Mouse (Mus musculus): ENCODE measurements around the gene Nudcd2.
"Not testable (repeated sequence)": the region's sequence is repeated elsewhere in the genome, so short reads cannot be mapped to it uniquely, and the experiment has no call there.

Nudcd2 gene

DNA sequence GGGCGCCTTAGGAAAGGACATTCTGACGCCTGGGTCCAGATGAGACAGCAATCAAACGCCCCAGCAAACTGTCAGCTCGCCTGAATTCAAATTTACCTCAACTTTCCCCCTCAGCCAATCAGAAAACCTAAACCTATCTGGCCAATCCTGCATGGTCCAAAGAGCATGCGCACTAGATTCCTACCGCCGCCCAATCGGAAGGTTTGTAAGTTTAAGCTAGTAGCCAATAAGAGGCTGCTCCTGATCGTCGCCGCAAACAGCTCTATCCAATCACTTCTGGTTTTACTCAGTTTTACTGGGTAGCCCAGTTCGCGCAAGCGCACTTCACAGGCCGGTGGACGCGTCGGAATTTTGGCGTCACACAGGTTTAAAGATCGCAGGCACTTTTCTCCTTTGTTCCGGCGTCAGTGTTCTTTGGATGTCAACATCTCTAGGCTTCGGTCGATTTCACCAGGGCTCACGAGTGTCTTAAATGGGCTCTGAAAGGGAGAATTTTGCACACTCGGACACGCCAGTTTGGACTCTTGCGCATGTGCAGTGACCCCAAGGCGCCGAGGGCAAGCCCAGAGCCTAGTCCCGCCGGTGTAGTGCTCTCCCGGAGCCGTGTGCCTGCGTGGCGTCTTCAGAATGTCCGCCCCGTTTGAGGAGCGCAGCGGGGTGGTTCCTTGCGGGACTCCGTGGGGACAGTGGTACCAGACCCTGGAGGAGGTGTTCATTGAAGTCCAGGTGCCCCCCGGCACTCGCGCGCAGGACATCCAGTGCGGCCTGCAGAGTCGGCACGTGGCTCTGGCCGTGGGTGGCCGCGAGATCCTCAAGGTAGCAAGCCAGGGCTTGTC is at the start of gene Nudcd2, which contains the start of gene Hmmr:
Gene Nudcd2 (plus strand): TSS at position 329 of the 836 bp plus-strand sequence.
Gene Hmmr (minus strand): TSS at position 84 of the 836 bp plus-strand sequence.
- DNase-seq (ENCODE audit: low spot score): peak; percentile 95

DNA sequence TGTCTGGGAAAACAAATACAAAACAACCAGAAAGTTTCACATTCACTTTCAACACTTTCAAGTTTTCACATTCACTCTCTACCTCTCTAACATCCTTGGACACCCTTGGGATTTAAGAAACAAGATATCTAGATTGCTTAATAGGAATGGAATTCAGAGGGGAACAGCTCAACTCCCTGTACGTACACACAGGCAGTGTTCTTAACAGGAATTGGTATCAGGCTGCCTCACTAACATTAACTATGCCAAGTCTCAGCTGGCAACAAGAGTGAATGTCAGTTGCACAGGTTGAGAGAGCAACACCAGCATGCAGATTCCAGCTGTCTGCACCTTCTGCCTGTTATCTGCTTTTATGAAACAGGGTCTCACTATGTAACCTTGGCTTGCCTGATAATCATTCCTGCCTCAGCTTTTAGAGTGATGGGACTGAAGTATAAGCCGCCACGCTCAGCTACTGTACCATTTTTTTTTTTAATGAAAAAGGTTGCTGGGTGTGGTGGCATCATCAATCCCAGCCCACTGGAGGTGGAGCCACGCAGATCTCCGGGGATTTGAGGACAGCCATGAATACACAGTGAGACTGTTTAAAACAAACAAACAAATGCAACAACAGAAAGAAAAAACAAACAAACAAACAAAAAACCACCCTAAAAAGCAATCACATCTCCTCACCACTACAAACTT is 42.9 kb upstream of the Nudcd2 start:
- DNase-seq (ENCODE audit: low spot score): no peak

GRCm38 (mm10) chr11:40692101-40692509 is 41.4 kb upstream of the Nudcd2 start:
- no peak for DNase-seq (ENCODE audit: low spot score)

DNA sequence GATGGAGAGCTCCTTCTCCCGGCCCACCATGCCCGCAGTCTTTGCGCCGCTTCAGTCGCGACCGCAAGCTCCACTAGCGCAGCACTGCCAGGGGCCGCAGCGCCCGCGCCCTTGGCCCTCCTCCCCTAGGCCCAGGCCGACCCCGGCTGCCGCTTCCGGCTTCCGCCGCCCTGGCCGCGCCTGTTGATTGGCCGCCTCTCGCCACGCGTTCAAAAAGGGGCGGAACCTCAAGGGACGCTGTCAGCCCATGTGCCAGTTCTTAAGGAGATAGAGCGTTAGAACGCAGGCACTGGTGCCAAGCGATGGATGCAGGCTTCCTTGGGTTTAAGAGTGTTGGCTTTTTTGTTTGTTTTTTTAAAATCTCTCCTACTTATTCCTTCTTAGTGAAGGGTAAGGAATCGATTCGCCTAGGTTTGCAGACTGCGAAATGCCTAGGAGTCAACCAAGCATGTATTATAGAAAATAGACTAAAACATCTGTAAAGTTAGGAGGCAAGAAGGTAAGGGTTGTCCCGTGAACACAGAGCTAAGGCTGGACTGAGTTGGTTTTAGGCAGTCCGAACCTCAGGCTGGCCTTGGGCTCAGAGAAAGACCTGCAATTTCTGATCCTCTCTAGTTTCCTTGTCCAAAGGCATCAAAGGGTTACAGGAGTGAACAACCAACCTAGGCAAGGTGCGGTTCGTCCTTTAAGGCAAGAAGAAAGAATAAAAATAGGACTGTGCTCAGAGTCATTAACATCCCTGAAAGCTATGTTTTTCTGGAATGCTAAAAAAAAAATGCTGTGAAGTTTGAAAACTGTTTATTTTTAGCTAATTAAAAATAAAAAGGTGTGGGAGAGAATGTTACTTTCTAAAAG is 40.7 kb upstream of the Nudcd2 start:
- DNase-seq (ENCODE audit: low spot score): peak; percentile 94

DNA sequence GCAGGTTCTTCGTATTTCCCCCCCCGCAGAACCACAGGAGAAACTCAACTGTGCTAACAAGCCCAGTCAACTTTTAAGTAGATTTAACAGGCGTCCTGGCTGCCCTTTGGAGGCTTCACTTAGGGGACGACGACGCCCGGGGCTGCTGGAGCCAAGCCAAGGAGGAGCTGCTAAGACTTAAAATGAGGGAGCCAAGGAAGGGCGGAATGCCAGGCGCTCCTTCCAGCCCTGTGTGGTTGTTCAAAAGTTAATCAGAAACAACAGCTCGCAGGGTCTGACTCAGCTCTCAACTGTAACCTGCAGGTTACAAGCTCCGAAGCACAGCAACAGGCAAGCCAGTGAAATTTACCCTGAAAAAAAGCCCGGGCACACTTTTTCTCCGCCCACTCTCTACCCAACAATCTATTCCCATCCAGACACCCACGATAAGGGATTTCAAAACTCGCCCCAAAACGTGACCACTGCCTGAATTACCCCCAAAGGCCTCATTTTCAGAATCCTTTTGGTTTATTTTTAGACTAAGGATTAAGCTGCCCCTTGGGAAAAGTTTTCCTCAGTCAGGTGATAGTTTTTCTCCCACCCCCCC is 40.0 kb upstream of the Nudcd2 start:
- DNase-seq (ENCODE audit: low spot score): peak; percentile 74

GRCm38 (mm10) chr11:40694311-40695087 is 39.0 kb upstream of the Nudcd2 start:
- DNase-seq (ENCODE audit: low spot score): peak; percentile 70

DNA sequence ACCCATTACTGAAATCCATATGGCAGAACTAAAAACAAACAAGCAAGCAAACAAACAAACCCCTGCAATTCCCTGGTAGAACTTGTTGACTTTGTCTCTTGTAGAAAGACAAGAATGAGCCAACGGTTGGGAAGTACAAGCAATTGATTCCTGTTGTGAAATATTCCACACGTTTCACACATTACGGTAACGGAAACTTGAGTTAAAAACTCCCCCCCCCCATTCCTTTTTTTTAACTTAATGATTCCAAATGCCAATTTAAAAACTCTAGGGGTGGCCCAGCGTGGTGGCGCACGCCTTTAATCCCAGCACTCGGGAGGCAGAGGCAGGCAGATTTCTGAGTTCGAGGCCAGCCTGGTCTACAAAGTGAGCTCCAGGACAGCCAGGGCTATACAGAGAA is 38.4 kb upstream of the Nudcd2 start, which contains the start of gene Mat2b:
Gene Mat2b (minus strand): TSS at position 101 of the 400 bp plus-strand sequence.
- DNase-seq (ENCODE audit: low spot score): no peak

DNA sequence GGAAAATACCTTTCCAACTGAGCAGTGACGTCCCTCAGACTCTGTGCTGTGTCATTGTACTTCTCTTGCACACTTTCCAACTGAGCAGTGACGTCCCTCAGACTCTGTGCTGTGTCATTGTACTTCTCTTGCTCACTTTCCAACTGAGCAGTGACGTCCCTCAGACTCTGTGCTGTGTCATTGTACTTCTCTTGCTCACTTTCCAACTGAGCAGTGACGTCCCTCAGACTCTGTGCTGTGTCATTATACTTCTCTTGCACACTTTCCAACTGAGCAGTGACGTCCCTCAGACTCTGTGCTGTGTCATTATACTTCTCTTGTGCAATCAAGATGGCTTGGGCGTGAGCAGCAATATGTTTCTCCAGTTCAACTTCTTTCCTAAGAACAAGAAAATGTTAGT is 23.6 kb upstream of the Nudcd2 start:
- not testable (repeated sequence) for DNase-seq (ENCODE audit: low spot score)

- no peak for DNase-seq (ENCODE audit: low spot score)
Observed at GRCm38 (mm10) chr11:40713858-40714257, 19.6 kb upstream of the Nudcd2 start.

DNA sequence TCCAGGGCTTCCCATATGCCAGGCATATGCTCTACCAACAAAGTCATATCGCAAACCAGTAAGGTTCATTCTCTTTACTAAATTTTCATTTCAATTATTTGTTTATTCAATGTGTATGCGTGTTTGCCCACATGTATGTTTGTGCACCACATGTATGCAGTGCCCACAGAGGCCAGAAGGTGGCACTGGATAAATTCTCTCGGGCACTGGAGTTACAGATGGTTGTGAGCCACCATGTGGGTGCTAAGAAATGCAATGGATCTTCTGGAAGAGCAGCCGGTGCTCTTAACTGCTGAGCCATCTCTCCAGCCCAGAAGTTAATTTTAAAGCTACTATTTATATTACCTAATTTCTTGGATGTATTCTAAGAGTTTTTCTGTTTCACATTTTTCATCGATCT is 17.9 kb upstream of the Nudcd2 start:
- DNase-seq (ENCODE audit: low spot score): no peak

GRCm38 (mm10) chr11:40718324-40718723 is 15.1 kb upstream of the Nudcd2 start:
- no peak for DNase-seq (ENCODE audit: low spot score)

GRCm38 (mm10) chr11:40732997-40733338 is 499 bp upstream of the Nudcd2 start:
- no peak for DNase-seq (ENCODE audit: low spot score)

DNA sequence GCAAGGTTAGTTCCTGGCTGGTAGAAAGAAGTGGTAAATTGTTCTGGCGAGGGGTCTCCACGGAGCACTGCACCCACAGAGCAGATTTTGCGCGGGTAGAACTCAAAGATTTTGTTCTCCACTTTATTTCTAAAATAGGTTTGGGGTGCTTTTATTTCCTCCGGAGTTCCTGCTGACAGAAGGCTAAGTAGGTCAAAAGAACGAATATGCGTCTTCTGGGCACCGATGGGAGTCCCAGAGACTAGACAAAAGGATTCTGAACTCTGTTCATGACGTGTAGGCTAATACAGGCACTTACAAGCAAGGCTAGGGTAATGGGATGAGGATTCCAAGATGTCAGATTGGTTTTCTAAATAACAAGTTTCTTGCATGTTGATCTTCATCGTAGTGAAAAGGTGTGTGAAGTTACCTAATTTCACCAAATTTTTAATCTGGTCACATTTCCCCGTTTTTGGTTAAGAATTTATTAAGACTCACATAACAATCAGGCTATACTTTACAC is 835 bp downstream of the Nudcd2 start:
- no peak for DNase-seq (ENCODE audit: low spot score)

- DNase-seq (ENCODE audit: low spot score): no peak
Observed at GRCm38 (mm10) chr11:40737369-40737768, 3.9 kb downstream of the Nudcd2 start.

DNA sequence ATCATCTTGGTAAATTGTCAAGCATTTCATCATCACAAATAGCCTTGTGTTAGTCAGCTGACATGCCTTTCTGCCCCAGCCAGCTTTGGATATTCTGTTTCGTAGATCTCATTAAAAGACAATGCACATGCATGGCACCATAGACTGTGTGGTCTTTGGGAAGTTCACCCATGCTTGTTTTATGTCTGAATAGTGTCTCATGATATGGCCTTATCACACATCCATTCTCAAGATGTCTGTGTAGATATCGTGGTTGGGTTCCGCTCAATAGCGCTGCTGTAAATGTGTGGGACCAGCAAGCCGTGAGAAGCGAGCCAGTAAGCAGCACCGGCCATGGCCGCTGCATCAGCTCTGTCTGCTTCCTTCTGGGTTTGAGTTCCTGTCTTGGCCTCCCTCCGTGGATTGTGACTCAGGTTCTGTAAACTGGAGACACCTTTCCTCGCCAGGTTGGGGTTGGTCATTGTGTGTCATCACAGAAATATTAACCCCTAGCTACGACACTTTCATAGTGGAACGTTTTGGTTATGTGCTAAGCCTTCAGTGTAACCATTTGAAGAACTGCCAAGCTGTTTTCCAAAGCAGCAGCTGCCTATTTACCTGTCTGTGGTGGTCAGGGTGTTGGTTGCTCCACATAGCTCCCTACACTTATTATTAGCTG is 8.3 kb downstream of the Nudcd2 start:
- DNase-seq (ENCODE audit: low spot score): no peak

GRCm38 (mm10) chr11:40744348-40744747 is 10.9 kb downstream of the Nudcd2 start:
- DNase-seq (ENCODE audit: low spot score): no peak

DNA sequence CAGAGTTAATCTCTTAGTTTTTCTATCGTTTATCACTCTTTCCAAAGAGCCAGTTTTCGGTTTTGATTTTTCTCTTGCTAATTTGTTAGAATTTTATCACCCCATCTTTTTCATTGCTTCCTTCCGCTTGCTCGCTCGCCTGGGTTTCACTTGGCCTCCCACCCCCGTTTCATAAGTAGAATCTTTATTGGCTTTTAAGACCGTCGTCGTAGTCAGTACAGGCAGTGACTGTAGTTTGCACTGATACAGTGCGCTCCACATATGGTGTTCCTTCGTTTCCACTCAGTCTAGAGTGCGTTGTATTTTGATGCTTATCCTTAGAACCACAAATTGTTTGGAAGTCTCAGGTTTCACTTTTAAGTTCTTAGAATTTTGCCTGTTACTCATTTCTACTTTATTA is 12.9 kb downstream of the Nudcd2 start:
- no peak for DNase-seq (ENCODE audit: low spot score)

DNA sequence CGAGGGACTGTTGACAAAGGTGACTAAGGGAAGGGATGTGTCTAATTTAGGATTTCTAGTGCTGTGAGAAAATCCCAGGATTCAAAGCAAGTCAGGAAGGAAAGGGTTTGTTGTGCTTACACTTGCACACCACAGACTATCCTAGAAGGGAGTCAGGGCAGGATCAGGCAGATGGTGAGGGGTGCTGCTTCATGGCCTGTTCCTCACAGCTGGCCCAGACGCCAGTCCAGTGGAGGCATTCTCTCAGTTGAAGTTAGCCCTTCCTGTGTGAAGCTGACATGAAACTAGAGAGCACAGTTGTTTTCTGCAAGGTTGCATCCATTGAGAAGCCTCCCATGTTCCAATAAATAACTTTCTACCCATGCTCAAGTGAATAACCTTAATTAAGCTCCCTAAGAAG is 14.2 kb downstream of the Nudcd2 start:
- no peak for DNase-seq (ENCODE audit: low spot score)

DNA sequence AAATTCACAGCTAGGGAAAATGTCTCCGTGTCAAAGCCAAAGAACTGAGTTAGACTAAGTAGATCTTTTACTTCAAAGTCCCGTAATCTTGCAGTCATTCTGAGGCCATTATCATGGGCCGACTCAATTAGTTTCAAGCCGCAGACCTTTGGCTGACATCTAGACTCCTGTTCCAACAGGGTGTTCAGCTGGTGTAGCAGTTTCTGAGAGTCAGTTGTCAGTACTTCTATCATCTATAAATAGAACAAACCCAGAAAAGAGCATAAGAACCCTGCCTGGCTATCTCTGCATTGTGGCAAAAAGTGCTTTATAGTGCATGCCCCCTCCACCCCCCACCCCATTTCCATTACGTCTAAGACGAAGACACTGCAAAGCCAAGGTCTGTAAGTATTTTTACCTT is 20.4 kb downstream of the Nudcd2 start:
- no peak for DNase-seq (ENCODE audit: low spot score)

DNA sequence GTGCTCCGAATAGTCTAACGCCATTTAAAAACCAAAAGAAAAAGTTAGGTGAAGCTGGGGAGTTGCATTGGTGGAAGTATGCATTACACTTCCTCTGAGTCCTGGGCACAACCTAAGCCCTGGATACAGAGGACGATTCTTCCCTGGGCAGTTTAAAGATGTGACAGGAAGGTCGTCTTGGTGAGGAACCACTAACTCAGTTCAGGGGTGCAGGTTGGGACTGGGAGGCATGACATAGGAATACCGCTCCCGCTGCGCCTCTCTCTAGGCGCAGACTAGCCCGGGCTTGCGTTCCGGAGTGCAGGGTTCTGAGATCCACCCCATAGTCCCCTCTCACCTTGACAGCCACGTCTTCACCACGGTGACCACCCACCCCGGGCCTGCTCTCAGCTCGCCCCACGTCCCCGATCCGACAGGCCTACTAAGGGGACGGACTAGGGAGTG is 21.2 kb downstream of the Nudcd2 start:
- DNase-seq (ENCODE audit: low spot score): no peak

Data from yolk sac, embryonic 10.5 days (tissue).